Mouse (Mus musculus) CD4-positive, CD25-positive, alpha-beta regulatory T cell, adult 9 weeks (primary cell): ENCODE measurements around the gene Cryzl2. TPM values are rescaled to one million over a fixed set of nuclear protein-coding genes. Genes with fewer than 3 reads are reported as not detected.

ENCODE experiments used
- polyA plus RNA-seq: library from polyadenylated mRNA; unstranded; fragments of 100-300 nt; shearing (Covaris generic); gene quantifications from one replicate; pipeline ENCODE4 v1.2.1, GENCODE M21; 2017

Gene Cryzl2
- 6.5 TPM for polyA plus RNA-seq

DNA sequence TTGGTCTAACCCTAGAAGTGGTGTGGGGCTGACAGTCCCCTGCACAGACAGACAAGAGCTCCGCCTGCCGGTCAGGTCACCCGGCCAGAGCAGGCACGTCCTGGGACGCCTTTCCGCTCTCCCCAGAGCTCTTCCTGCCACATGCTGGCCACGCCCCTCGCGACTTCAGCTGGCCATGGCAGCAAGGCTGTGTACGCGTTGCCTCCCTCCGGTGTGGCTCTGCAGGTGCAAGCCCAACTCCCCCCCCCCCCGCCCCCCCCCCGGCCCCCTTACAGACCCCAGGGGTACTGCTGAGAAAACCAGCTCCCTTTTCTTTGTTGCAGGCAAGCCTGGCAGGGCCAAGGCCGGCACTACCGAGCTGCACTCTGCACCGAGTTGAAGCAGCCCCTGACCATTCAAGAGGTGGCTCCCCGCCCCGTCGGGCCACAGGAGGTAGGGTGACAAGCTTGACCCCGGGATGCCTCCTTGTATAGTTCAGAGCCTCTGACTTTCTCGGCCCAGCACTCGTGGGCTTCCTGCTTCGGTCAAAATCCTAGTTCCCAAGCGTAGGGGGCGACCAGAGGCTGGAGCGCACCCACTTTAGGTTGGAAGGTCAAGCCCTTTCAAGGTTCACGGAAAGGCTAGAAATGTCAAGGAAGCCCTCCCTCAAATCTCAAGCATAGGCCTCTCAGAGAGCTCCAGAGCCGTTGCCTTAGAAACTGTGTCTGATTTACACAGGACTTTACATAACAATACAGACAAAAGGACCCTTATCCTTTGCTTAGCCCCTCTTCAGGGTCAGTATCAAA, at the start of gene Cryzl2:
TSS of gene Cryzl2 (plus strand) at position 157 of the 788 bp plus-strand sequence.

DNA sequence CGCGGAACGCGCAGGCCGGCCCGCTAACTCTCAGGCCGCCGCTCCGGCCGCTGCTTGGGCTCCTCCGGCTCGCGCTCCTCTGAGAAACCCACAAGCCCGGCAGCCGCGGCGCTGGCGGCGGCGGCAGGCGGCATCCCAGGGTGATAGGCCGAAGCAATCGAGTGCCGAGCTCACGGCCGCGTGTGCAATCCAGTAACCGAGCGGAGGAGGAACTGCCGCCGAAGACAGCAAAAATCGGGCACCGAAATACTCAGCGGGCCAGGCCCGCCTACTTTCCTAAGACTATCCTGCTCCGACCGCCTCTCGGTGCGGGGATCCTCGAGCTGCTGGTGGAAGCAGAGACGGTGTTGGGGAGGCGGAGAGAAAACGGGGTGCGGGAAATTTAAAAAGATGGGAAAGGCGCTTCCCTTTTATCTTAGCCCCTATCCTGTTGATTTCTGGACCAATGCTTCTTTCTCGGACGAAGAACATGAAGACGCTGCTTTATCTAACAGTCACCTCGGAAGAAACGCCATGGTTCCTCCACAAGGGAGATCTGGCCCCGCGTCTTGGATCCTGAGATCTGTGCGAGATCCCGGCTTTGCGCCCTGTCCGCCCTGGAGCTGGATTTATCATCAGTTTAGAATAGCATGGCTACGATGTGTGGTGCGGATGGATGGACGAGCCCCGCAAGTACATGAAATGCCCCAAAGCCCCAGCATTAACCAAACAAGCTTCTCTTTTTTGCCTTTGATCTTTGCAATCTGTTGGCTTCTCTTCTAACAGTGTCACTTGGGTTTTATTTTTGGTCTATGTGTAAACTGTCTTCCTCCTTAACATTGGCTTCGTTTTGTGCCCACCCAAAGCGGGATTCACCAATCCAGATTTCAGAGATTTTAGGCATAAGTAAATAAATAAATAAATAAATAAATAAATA, 45.7 kb upstream of the Cryzl2 start, which contains the start of gene Rasal2:
TSS of gene Rasal2 (minus strand) at position 142 of the 916 bp plus-strand sequence.

DNA sequence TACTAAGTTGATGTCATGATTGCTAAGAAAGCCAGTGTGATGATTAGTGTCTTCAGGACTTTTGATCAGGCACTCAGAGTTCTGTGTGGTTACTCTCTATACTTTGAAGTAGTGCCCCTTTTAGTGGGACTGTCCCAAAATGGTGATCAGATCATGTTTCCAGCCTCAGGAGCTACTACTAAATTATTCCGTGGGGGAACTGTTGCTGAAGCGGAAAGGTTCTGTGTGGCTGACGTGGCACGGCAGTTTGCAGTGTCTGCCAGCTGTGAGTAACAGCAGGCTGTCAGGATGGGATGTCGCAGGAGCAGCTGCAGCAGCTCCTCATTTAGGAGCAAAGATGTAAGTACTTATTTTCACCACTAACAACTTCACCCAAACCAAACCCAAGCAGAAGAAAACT, 48.1 kb downstream of the Cryzl2 start, which contains the start of gene Sec16b:
TSS of gene Sec16b (plus strand) at position 207 of the 400 bp plus-strand sequence.

Other genes with a start within 250 kb of the Cryzl2 start
- not detected for gene Rasal2, start 46.0 kb upstream of the Cryzl2 start, polyA plus RNA-seq
- gene Sec16b, start 48.2 kb downstream of the Cryzl2 start, polyA plus RNA-seq: 1.8 TPM